Mouse (Mus musculus) testis, adult 2 months (tissue): Measurements from ENCODE around the gene Npepps.

Experiments used
- CTCF ChIP-seq: fragments of 200-500 bp; IDR thresholded peaks from 2 replicates; pipeline ENCODE4 v1.5.1; 2012; ENCODE audit warnings: low read depth, mild to moderate bottlenecking, inconsistent platforms, low read length, moderate library complexity; ENCODE audit not compliant: control insufficient read depth, insufficient read depth, insufficient replicate concordance
- POLR2A ChIP-seq: fragments of 200-500 bp; IDR thresholded peaks from 2 replicates; pipeline ENCODE4 v1.6.1; 2012; ENCODE audit warnings: low read depth, mild to moderate bottlenecking, inconsistent platforms, low read length, moderate library complexity; ENCODE audit not compliant: control insufficient read depth

- TF ChIP-seq CTCF (no peak), POLR2A (no peak)
Observed at GRCm38 (mm10) chr11:97223485-97223884, 57.0 kb downstream of the Npepps start.
